Mouse (Mus musculus) cortical plate, adult 2 months (tissue): ENCODE results near the gene Nudc.

Source experiments
- CTCF ChIP-seq: fragments of 200-500 bp; IDR thresholded peaks from 2 replicates; pipeline ENCODE4 v1.5.1; 2011; ENCODE audit warnings: mild to moderate bottlenecking, control low read depth, low read length; ENCODE audit not compliant: insufficient read depth; ENCODE audit errors: extremely low read depth
- POLR2A ChIP-seq: fragments of 200-500 bp; IDR thresholded peaks from 2 replicates; pipeline ENCODE4 v1.6.1; 2011; ENCODE audit warnings: mild to moderate bottlenecking, low read length, control low read depth; ENCODE audit not compliant: insufficient read depth; ENCODE audit errors: extremely low read depth

GRCm38 (mm10) chr4:133493895-133494294 is 51.9 kb downstream of the Nudc start:
- TF ChIP-seq CTCF = no peak
- TF ChIP-seq POLR2A = no peak
